Mouse (Mus musculus) stomach, postnatal 0 days (tissue): ENCODE measurements around the gene Uba7. TPM values are rescaled to one million over a fixed set of nuclear protein-coding genes. Genes with fewer than 3 reads are reported as not detected.
A peak's percentile ranks its signal among the peaks of the same experiment; 100 is the strongest.

Experiments used
- ATAC-seq: fragments of 200-750 bp; cut with Nextera tagmentation; 2 replicates; pipeline ENCODE4 v1.8.0; 2017; ENCODE audit not compliant: low FRiP score, low TSS enrichment
- DNase-seq: peaks from one replicate; pipeline ENCODE4 v3.0.0-alpha.2; 2016; ENCODE audit warnings: low spot score
- H3K27ac ChIP-seq: fragments of 300-500 bp; sonication (generic); replicated peaks from 2 replicates; pipeline ENCODE4 v1.5.1; 2014; ENCODE audit warnings: mild to moderate bottlenecking, control low read depth
- H3K27me3 ChIP-seq: fragments of 300-500 bp; sonication (generic); 2 replicates; pipeline ENCODE4 v1.6.1; 2014; ENCODE audit warnings: low read length; ENCODE audit not compliant: control insufficient read depth, insufficient read depth
- H3K36me3 ChIP-seq: fragments of 300-500 bp; sonication (generic); 2 replicates; pipeline ENCODE4 v1.6.1; 2014; ENCODE audit warnings: low read length, mixed read lengths; ENCODE audit not compliant: control insufficient read depth, insufficient read depth
- H3K4me1 ChIP-seq: fragments of 300-500 bp; sonication (generic); replicated peaks from 2 replicates; pipeline ENCODE4 v1.6.1; 2014; ENCODE audit warnings: antibody characterized with exemption; ENCODE audit not compliant: control insufficient read depth, insufficient read depth
- H3K4me2 ChIP-seq: fragments of 300-500 bp; sonication (generic); replicated peaks from 2 replicates; pipeline ENCODE4 v1.6.1; 2014; ENCODE audit warnings: low read depth, mild to moderate bottlenecking, control low read depth, moderate library complexity
- H3K4me3 ChIP-seq: fragments of 300-500 bp; sonication (generic); 2 replicates; pipeline ENCODE4 v1.5.1; 2014; ENCODE audit warnings: low read depth, low read length, control low read depth
- H3K9ac ChIP-seq: fragments of 300-500 bp; sonication (generic); 2 replicates; pipeline ENCODE4 v1.6.1; 2014; ENCODE audit warnings: mild to moderate bottlenecking, low read length, control low read depth, mixed read lengths
- H3K9me3 ChIP-seq: fragments of 300-500 bp; sonication (generic); 2 replicates; pipeline ENCODE4 v1.6.1; 2016; ENCODE audit warnings: low read length; ENCODE audit not compliant: control insufficient read depth
- CTCF ChIP-seq: IDR thresholded peaks from 2 replicates; pipeline ENCODE4 v1.5.1; 2016; ENCODE audit warnings: antibody characterized with exemption, low read depth, mild to moderate bottlenecking, moderate library complexity
- EP300 ChIP-seq: optimal IDR thresholded peaks from 2 replicates; pipeline ENCODE3; 2016; ENCODE audit warnings: antibody characterized with exemption
- WGBS: fragments of 180-500 bp; shearing (Covaris S2); extraction: QIAGEN DNeasy Blood & Tissue Kit; methylation state at CpG from one replicate; pipeline ENCODE4 v1.1.7; 2014; 5-methylcytosine and 5-hydroxymethylcytosine counted together
- polyA plus RNA-seq: library from polyadenylated mRNA; unstranded; fragments of >200 nt; fragmentation: Nextera tagmentation; extraction: Ambion mirVana; gene quantifications from 2 replicates; pipeline ENCODE4 v1.2.1, GENCODE M21; 2015

Uba7 gene
- polyA plus RNA-seq, 1 experiment from 2014 or later, result 24.7 TPM

DNA sequence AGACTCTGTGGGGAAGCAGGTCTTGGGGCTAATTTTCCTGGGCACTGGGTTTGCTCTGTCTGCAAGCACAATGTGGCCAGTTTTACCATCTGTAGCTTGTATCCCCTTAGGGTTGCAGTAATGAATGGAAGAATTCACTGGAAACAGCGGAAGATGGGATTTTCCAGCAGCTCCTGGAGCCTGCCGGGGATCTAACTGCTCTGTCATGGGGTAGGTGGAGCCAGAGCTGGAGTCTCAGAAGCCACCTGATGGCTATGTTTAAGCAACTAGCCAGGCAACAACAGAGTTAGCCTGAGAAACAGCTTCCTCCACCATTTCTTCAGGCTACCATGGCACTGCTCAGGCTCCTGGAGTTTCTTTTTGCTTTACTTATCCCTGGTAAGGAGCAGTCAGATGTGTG lies 16.9 kb downstream of the Uba7 start, which contains the start of gene Cdhr4:
TSS of gene Cdhr4 (plus strand) at position 301 of the 400 bp plus-strand sequence.
- no peaks in the 10 kb centered on the region for H3K9me3 ChIP-seq
- H3K9ac ChIP-seq, result no peak within 1 kb of the TSS
- H3K4me3 ChIP-seq, result no peak within 1 kb of the TSS
- ATAC-seq (no peak), DNase-seq (no peak)
- TF ChIP-seq CTCF, result no peak
- TF ChIP-seq EP300, result no peak
- H3K36me3 ChIP-seq, result no peaks in the 10 kb centered on the region
- H3K27me3 ChIP-seq, result no peaks in the 10 kb centered on the region
- H3K4me2 ChIP-seq, result no peak within 1 kb of the TSS
- WGBS, result 68% methylated on average over 2 of the region's 2 CpGs
- H3K27ac ChIP-seq, result no peak within 1 kb of the TSS
- H3K4me1 ChIP-seq, result no peaks in the 10 kb centered on the region

DNA sequence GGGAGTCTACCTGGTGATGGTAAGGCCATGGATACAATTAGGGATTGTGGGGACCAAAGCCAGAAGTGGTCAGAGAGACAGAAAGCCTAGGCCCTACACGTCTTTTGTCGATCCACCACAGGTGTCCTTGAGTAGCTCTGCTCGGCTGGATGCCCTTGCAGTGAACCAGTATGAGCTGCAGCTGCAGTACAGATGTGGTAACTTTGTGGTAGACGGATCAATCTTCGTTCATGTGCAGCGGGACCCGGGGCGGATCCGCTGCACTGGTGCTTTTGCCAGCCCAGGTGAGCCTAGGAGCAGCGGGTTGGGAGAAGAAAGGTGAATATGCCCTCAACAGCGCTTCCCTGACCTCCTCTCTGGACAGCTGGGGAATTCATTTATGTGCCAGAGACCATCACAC lies 17.7 kb downstream of the Uba7 start:
- Histone ChIP-seq H3K9me3 (no peaks in the 10 kb centered on the region), H3K27me3 (no peaks in the 10 kb centered on the region), H3K4me3 (no peak overlapping the region), H3K27ac (no peak overlapping the region), H3K9ac (no peak overlapping the region), H3K4me2 (no peak overlapping the region), H3K36me3 (no peaks in the 10 kb centered on the region), H3K4me1 (no peaks in the 10 kb centered on the region)
- ATAC-seq, result no peak
- WGBS, result 92% methylated on average over 11 of the region's 11 CpGs
- DNase-seq, result no peak
- no peak for TF ChIP-seq CTCF
- TF ChIP-seq EP300, result no peak

DNA sequence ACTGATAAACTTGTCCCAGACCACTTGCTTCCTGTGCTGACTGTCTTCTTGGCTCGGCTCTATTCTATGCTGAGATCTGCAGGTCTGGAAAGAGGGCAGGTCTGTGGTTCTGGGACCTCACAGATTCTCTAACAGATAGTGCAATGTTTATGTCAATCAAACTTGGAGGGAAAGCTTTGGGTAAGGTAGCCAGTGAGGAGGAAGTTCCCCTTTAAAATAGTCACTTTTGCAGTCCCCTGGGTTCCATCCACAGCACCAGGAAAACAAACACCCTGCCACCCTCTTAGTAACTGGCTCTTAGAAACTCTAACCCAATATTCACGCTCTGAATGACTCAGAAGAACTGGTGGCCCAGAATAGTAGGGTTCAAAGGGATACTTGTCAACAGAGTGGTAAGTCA lies 19.2 kb downstream of the Uba7 start:
- DNase-seq, result no peak
- Histone ChIP-seq H3K27me3 (no peaks in the 10 kb centered on the region), H3K27ac (no peak overlapping the region)

DNA sequence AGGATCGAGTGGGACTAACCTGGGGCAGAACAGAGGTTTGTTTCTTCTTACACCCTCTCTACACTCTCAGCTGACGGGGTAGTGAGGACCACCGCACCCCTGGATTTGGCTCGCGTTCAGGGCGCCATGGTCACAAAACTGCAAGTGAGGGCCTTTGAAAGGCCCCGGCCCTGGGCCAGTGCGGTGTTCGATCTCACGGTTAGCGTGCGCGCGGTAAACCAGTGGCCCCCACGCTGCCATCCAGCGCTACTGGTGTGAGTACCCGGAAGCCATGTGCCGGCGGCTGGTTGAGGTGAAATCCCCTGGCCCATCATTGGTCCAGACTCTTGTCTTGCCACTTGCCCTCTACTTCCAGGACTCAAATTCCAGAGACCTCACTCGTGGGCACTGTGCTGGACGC lies 20.2 kb downstream of the Uba7 start:
- no peak overlapping the region for H3K4me3 ChIP-seq
- H3K9ac ChIP-seq, result no peak overlapping the region
- TF ChIP-seq CTCF, result no peak
- DNase-seq, result no peak
- H3K4me1 ChIP-seq, result no peaks in the 10 kb centered on the region
- no peaks in the 10 kb centered on the region for H3K27me3 ChIP-seq
- H3K9me3 ChIP-seq, result no peaks in the 10 kb centered on the region
- no peak for ATAC-seq
- WGBS, result 93% methylated on average over 21 of the region's 21 CpGs
- no peak overlapping the region for H3K27ac ChIP-seq
- no peaks in the 10 kb centered on the region for H3K36me3 ChIP-seq
- no peak overlapping the region for H3K4me2 ChIP-seq

More for the DNA sequence above, 19.2 kb downstream of the Uba7 start:
- no peak for ATAC-seq
- no peaks in the 10 kb centered on the region for H3K9me3 ChIP-seq
- no peak overlapping the region for H3K4me3 ChIP-seq
- TF ChIP-seq EP300, result no peak
- TF ChIP-seq CTCF, result no peak
- H3K36me3 ChIP-seq, result no peaks in the 10 kb centered on the region
- no peaks in the 10 kb centered on the region for H3K4me1 ChIP-seq
- H3K4me2 ChIP-seq, result no peak overlapping the region
- no peak overlapping the region for H3K9ac ChIP-seq
- WGBS, result 45% methylated on average over 2 of the region's 2 CpGs

DNA sequence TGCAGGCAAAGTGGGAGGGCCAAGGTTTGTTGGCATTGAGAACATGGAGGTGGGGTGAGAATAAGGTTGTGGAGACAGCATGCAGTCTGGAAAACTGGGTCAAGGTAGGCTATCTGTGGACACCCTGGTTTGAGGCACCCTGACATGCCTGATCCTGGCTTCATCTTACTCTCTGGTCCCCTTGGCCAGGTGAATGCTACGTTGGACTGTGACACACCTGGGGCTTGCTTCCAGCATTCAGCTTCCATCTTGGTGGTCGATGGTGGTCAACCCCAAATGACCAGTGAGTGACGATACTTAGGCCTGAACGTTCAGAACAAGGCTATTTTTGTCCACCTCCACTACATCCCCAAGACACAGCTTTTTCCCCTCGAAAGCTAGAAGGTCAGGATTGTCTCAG lies 20.7 kb downstream of the Uba7 start, which contains the start of gene Gm20662:
TSS of gene Gm20662 (plus strand) at position 301 of the 400 bp plus-strand sequence.
- Histone ChIP-seq H3K4me2 (no peak within 1 kb of the TSS), H3K27me3 (no peaks in the 10 kb centered on the region), H3K9me3 (no peaks in the 10 kb centered on the region), H3K36me3 (no peaks in the 10 kb centered on the region), H3K4me3 (no peak within 1 kb of the TSS), H3K4me1 (no peaks in the 10 kb centered on the region), H3K27ac (no peak within 1 kb of the TSS), H3K9ac (no peak within 1 kb of the TSS)
- no peak for ATAC-seq
- DNase-seq, result no peak
- 91% methylated on average over 5 of the region's 5 CpGs for WGBS
- TF ChIP-seq CTCF (no peak), EP300 (no peak)

DNA sequence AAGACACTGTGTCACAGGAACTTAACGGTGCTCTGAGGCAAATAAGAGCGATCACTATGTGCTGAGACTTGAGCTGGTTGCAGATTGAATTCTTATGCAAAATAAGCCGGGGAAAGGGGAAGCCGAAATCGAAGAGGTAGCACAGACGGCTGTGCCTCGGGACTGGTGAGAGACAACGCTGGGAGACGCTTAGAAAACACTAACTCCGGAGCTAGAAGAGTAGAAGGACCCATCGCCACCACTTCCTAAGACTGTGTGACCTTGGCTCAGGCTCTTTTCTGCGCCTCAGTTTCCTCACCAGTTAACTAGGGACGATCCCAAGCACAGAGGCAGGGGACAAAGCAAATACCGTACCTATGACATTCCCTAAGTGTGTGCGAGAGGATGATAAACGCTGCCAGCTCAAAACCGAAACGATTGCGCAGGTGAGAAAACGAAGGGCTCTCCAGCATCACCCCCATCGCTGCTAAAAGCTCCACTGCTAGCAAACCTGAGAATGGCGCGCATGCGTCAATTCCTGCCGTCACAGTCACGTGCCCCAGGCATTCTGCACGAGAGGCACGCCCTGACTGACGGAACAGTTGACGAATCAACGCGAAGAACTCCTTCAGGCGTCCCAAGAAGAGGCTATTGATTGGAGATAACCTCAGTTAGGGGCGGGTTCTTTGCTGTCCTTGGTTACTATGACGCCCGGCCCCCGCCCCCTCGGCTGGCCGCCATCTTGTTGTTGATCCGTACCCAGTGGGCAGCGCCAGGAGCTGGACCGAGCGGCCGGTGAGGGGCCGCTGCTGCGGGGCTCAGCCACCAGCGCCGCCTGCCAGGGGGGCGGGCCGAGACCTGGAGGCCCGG lies 26.8 kb downstream of the Uba7 start, which contains the start of gene Ip6k1:
TSS of gene Ip6k1 (plus strand) at position 580 of the 849 bp plus-strand sequence.
- no peaks in the 10 kb centered on the region for H3K9me3 ChIP-seq
- H3K4me2 ChIP-seq, result peak within 1 kb of the TSS; percentile 80
- DNase-seq (peak; percentile 100), ATAC-seq (peak; percentile 99)
- no peaks in the 10 kb centered on the region for H3K27me3 ChIP-seq
- peak within 1 kb of the TSS; percentile 98 for H3K27ac ChIP-seq
- peak within 1 kb of the TSS; percentile 100 for H3K4me3 ChIP-seq
- H3K9ac ChIP-seq, result peak within 1 kb of the TSS; percentile 99
- no peaks in the 10 kb centered on the region; the same call in 1 of the 2 replicates for H3K4me1 ChIP-seq
- no peak for TF ChIP-seq EP300
- TF ChIP-seq CTCF, result no peak
- no peaks in the 10 kb centered on the region for H3K36me3 ChIP-seq
- under 1% methylated on average over 47 of the region's 51 CpGs for WGBS
